In the genomic region with DNA sequence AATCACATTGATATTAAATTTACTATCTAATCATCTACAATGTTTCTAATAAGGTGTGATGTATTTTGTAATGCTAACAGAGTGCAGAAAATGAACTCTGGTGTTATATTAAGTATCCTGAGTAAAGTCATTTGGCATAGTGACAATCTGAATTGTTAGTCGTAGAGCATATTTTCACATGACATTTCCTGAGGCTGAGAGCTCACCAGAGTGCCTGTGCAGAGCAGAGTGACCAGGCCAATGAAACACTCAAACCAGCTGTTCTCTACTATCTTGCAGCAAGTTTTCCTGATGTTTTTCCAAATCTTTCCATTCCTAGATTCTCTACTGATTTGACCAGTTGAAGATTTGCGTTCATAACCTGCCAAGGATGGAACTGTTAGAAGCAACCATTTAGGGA, we compare ENCODE assay signal across 22 mouse cellular contexts. TPM values are rescaled to one million over a fixed set of nuclear protein-coding genes. Genes with fewer than 3 reads are reported as not detected.
"Had no signal": no experiment of that assay in that cellular context is flagged by ENCODE, and none has a peak within 500 bp of the region (broad histone marks: within the 10 kb centered on the region; RNA-seq: fewer than 3 reads in every experiment).

No protein-coding gene starts in this region.

- H3K27me3 ChIP-seq: liver, embryonic 13.5 days; liver, embryonic 15.5 days; megakaryocyte, embryonic 14.5 days; midbrain, embryonic 13.5 days; midbrain, embryonic 15.5 days; neural tube, embryonic 12.5 days; stomach, embryonic 15.5 days had no signal

- H3K36me3 ChIP-seq: liver, embryonic 13.5 days; liver, embryonic 15.5 days; midbrain, embryonic 13.5 days; midbrain, embryonic 15.5 days; neural tube, embryonic 12.5 days; stomach, embryonic 15.5 days had no signal

- H3K27ac ChIP-seq: liver, embryonic 13.5 days; liver, embryonic 15.5 days; macrophage; midbrain, embryonic 13.5 days; midbrain, embryonic 15.5 days; neural tube, embryonic 12.5 days; stomach, embryonic 15.5 days; stomach, postnatal 0 days had no signal

- H3K9ac ChIP-seq: liver, embryonic 13.5 days; liver, embryonic 15.5 days; liver, postnatal 0 days; midbrain, embryonic 13.5 days; midbrain, embryonic 15.5 days; neural tube, embryonic 12.5 days; stomach, embryonic 15.5 days had no signal

- ATAC-seq: liver, postnatal 0 days; midbrain, embryonic 13.5 days; midbrain, embryonic 15.5 days had no signal

- H3K4me2 ChIP-seq: liver, embryonic 11.5 days; liver, embryonic 13.5 days; liver, embryonic 15.5 days; midbrain, embryonic 11.5 days; midbrain, embryonic 13.5 days; midbrain, embryonic 15.5 days; neural tube, embryonic 12.5 days; stomach, embryonic 15.5 days had no signal

- H3K4me1 ChIP-seq: liver, embryonic 13.5 days; liver, embryonic 15.5 days; megakaryocyte, embryonic 14.5 days; midbrain, embryonic 13.5 days; midbrain, embryonic 15.5 days; neural tube, embryonic 12.5 days; stomach, embryonic 15.5 days had no signal

- H3K4me3 ChIP-seq: liver, embryonic 13.5 days; liver, embryonic 15.5 days; megakaryocyte, embryonic 14.5 days; midbrain, embryonic 13.5 days; midbrain, embryonic 15.5 days; neural tube, embryonic 12.5 days; stomach, embryonic 15.5 days had no signal

- H3K9me3 ChIP-seq: liver, embryonic 13.5 days; liver, embryonic 15.5 days; megakaryocyte, embryonic 14.5 days; midbrain, embryonic 13.5 days; midbrain, embryonic 15.5 days; neural tube, embryonic 12.5 days; stomach, embryonic 15.5 days had no signal

- DNase-seq: liver, embryonic 13.5 days; liver, postnatal 0 days; lung, adult 2 months; right cerebral cortex, postnatal 14 days; thymus, adult 2 months; thymus, postnatal 25 days; thymus, postnatal 4 days had no signal

RNA-seq across cellular contexts. Expression of a gene that starts 57.5 kb away (rescaled TPM):
- total RNA-seq: megakaryocyte progenitor cell, adult 5-6 weeks; monocyte, adult 5-6 weeks; neutrophil, adult 5-6 weeks had no signal
- polyA plus RNA-seq: liver, embryonic 11.5 days; liver, postnatal 0 days; macrophage; spleen, adult 2 months; testis, adult 2 months had no signal
